Mouse (Mus musculus) G1E (cell line): ENCODE measurements around the gene Ppp1r26.

Experiments used
- CTCF ChIP-seq: IDR thresholded peaks from 2 replicates; pipeline ENCODE4 v1.5.1; 2012; ENCODE audit warnings: low read depth, low read length, inconsistent platforms, mixed read lengths
- GATA1 ChIP-seq: IDR thresholded peaks from 2 replicates; pipeline ENCODE4 v1.6.1; 2012; ENCODE audit warnings: borderline replicate concordance, low read length, inconsistent platforms, mixed read lengths
- GATA2 ChIP-seq: IDR thresholded peaks from 2 replicates; pipeline ENCODE4 v1.6.1; 2012; ENCODE audit warnings: low read depth, low read length, inconsistent platforms, borderline replicate concordance
- POLR2AphosphoS5 ChIP-seq: IDR thresholded peaks from 2 replicates; pipeline ENCODE4 v1.6.1; 2012; ENCODE audit warnings: low read depth, low read length, inconsistent platforms; ENCODE audit not compliant: insufficient replicate concordance
- TAL1 ChIP-seq: conservative IDR thresholded peaks from 2 replicates; pipeline ENCODE4 v1.6.1; 2012; ENCODE audit warnings: low read depth, low read length, inconsistent platforms, mixed read lengths

GRCm38 (mm10) chr2:28483861-28484260, 37.3 kb downstream of the Ppp1r26 start:
- TF ChIP-seq CTCF (no peak), POLR2AphosphoS5 (no peak), TAL1 (no peak), GATA1 (no peak), GATA2 (no peak)
